Mouse (Mus musculus) cerebellum, adult 9-10 months (tissue): Measurements from ENCODE around the gene Acd.

Source experiments
- DNase-seq: peaks from one replicate; pipeline ENCODE4 v3.0.0; 2022

Gene Acd

DNA sequence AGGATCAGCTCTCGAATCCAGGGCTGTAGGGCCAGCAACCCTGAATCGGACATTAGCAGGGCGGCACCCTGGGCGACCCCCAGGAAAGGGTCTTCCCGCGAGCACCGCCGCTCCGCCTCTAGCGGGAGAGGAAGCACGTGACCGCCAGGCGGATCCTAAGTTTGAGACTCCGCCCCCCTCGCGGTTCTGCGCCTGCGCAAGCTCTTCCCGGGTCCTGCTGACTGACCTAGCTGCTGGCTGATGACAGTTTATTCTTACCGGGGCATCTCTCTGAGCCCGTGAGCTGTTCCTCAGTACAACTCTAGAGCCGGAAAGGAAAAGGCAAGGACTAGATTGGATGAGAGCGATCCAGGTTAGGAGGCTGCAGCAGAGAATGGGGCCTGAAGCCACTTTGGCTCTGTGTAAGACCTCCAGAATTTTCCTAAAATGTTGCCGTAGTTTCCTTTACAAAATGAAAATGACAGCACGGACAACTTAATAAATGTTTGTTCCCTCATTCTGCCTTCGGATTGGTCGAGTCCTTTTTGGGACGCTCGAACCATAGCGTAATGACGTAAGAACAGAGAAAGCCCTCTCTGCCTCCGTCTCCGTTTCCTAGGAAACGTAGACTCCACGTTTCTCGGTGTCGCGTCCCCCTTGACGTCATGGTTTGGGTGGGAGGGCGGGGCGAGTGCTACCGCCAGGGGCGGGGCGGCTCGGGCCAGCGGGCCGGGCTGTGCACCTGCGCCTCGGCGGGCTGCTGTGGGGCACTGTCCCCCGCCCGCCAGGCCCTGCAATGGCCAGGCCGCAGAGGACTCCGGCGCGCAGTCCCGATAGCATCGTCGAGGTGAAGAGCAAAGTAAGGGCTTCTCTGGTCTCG lies at the start of gene Acd, which contains the start of gene Pard6a:
Gene Acd, minus strand, starts transcription at position 137 of the 859 bp plus-strand sequence.
Gene Pard6a, plus strand, starts transcription at position 183 of the 859 bp plus-strand sequence.
- DNase-seq = peak; percentile 96

DNA sequence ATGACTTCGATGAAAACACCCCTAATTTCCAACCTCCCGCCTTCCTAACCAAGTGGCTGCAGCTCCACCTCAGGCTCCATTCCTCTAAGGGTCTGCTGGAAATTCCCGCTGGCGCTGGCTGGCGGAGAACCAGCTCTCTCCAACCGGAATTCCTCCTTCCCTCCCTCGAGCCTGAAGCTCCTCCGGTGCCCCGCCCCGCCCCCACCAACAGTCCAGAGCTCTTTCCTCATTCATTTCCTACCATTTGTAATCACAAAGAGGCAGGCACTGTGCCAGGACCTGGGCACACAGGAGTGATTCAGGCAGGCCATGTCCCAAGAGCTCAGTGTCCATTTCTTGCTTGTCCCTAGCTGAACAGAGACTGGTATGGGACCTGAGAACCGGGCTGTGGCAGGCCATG lies 49.7 kb upstream of the Acd start:
- DNase-seq = peak; percentile 61

DNA sequence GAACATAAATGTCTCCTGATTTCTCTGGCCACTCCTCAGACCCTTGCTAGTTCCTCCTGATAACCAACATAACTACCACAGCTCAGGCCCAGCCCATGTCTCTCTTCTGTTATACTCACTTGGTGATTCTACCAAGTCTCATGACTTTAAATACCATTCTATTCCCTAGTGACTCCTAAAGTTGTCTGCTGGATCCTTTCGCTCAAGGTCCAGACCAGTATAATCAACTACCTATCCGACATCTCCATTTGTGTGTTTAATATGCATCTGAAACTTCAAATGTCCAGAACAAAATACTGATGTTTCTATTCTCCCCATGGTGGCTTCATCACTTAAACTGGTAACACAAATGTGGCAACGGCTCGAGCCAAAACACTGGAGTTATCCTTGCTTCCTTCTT lies 42.4 kb upstream of the Acd start:
- no peak for DNase-seq

DNA sequence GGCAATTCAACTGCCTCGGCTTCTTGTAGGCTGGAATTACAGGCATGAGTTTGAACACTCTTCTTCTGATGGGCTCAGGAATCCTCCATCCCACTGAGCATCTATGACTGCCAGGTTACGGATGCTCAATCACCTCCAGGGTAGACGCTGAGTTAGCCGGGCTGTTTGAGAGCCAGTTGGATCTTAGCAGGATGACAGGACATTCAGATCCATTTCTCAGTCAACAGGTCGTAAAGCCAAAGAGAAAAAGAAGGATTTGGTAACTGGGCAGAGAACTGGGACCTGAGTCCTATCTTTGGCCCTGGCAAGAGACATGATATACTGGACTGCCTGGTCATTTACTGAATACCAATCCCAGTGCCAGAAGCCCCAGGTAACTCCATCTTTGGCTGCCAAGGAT lies 38.3 kb upstream of the Acd start:
- no peak for DNase-seq

DNA sequence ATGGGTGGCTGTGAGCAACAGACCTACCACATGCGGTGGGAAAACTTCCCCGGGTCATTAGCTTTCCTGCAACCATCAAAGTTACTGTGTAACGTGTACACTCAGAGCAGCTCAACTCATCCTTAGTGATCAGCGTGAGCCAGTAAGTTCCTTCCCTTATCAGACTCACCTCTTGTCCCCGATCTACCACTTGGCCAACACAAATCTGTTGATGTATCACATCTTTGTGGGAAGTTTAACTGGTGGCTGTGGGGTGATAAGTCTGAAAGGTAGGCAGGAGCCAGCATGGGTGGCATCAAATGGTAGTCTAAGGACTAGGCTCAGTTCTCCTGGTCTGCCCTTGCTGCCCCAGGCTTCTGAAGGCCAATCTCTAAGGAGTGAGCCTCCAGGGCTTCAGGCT lies 31.3 kb upstream of the Acd start:
- DNase-seq = no peak

DNA sequence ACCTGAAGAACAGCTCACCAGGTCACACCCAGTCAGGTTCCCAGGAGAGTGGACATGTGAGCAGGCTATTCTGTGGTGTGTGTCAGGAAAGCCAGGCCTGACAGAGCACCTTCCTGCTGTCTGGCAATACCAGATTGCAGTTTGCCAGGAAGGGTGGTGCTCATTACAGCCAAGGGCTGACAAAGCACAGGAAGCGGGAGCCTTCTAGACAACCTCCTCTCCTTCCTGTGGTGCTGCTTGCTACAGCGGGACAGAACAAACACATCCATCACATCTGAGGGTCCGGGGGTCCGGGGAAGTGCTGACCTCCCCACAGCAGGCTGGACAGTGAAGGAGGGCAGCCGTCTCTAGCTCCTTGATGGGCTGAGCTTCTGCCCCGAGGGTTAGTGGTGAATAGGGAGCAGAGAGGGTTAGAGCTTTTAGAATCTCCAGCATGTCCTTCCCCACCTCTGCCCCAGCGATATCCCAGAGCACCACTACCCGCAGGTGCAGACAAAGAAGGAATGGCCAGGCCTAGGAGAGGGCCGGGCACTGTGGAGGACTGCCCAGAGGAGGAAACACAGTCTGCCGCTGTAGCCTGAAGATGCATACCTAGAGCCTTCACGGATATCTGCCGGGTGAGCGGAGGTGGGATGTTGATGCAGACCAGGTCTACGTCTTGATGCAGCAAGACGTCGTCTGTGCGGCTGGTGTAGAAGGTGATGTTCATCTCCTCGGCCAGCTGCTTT lies 26.7 kb upstream of the Acd start:
- no peak for DNase-seq

DNA sequence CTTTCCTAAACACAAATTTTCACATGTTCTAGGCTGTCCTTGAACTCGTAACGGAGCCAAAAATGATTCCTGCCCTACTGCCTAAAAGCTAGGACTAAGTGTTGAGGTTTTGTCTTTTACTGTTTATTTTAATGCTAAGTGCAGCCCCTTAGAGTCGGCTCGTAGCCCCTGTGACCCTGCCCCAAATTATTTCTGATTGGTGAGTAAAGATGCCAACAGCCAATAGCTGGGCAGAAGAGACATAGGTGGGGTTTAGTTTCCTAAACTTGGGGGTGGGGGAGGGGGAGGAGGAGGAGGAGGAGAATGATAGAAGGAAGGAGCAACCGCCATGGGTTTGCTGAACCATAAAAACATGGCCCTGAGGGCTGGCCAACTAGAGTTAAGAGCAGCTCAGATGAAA lies 24.8 kb upstream of the Acd start:
- DNase-seq = no peak

DNA sequence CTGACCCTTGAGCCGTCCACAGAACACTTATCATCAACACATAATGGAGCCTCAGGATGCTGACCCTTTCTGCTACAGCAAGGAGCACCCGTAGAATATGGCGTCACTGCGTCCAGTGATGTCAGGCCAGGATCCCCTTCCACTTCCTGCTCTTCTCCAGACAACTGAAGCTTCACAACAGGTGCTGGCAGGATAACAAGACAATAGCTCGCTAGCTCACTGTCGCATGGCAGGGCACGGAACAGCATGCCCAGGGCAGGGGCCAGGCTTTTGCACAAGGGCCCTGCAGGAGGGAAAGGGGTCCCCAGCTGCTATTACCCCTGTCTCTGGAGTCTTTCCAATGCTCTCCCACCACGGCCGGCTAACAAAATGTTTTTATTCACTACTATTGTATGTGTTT lies 22.0 kb upstream of the Acd start:
- DNase-seq = no peak

DNA sequence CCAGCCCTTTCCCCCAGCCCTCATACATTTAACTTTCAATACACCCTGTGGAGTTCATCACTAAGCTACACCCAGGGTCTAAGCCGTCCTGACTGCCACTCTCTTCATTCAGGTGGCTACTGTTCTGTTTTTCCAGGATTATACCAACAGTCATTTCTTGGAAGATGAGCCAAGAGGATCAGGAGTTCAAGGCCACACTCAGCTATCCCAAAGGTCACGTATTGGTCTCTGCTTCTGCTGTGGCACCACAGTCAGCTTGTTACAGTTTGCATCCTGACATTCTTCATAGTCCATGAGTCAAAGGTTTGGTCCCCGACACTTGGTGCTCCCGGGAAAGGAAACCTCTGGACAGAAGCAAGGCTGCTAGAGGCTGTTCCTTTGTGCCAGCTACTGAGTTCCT lies 18.7 kb upstream of the Acd start:
- no peak for DNase-seq

DNA sequence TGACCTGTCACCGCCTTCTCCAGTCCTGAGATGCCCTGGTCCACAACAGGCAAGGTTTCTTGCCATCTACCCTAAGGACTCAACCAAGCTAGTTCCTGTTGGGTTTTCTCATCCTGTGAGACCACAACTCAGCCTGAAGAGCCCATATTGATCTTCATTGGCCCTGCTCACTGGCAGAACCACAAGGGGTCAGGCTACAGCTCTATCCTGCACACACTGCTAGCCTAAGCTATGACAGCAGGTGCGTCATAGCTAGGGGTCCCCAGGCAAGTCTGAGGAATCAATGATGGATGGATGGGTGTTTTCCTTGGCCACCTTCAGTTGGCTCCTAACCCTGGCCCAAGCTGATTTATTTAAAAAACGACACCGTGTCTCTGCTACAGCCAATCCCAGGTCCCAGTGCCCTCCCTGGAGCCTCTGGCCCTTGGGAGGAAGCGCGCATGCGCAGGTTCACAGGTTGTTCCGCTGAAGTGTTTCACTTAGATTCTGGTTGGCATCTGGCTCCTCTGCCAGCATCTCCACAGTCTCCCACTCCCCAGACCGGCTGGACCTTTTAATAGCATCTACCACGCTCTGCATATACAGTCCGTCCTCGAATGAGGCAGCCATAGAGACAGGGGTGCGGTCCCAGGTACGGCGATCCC lies 15.5 kb upstream of the Acd start:
- DNase-seq = no peak

DNA sequence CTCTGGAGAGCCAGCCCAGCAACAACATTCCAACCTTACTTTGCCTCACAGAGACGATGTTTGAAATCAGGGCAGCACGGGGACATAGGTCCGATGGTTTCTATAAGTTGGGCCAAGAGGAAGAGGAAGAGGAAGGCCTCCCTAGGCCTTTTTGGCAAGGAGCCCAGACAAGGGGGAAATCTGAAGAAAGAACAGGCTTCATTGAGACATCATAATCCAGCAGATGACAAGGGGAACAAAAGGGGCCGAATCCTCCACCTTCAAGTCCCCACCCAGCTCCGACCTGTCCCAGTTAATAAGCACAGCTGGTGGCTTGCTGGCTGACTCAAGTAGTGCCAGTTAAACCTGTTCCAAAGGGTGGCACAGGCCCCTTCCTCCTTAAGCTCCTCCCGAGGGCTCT lies 14.1 kb upstream of the Acd start:
- DNase-seq = no peak

DNA sequence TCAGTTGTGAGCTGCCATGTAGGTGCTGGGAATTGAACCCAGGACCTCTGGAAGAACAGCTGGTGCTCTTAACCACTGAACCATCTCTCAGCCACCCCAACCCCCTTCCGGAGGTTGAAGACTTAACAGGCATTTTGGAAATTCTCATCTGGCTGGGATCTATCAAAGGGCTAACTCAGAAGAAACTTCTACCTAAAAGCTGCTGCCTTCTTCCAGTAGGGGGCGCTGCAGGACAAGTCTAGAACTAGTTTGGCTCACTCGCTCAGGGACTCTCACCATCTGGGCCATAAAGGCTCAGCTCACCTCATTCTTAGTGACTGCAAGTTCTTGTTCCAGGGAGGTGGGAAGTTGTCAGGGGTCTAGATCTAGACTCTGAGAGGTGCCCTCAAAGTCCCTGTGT lies 13.2 kb upstream of the Acd start:
- peak; percentile 91 for DNase-seq

DNA sequence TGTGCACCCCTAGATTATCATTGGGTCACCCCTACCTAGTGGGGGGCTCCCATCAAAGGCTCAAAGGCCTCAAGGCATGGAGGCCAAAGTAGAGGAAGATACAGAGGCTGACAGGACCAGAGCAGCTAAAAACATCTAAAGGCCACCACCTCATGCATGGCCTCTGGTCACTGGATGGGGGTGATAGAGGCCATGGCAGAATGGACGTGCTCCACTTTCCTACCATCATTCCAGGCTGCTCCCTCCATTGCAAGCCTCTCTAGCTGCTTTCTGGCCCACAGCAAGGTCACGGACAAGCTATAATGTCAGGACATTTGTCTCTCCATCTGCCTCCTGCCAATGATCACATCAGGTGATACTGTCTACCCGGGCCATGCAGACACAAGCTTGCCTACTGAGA lies 11.4 kb upstream of the Acd start:
- DNase-seq = no peak

DNA sequence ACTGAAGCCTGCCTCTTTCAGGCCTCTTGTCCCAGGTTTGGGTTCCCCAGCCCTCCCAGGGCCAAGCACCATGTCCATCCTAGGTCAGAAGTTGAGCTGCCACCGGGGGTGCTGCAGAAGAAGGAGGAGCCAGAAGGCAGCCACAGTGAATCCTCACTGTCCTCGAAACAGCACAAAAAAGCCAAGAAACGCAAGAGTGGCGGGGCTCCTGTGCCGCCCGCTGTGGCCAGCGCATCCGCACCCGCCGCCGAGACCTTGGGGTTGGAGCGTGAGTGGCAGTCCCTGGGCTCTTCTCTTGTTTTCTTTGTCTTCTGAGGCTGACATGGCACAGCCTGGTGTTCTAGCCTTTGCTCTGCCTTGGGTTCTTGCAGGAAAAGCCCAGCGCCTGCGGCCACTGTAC lies 8.4 kb upstream of the Acd start:
- peak; percentile 47 for DNase-seq

DNA sequence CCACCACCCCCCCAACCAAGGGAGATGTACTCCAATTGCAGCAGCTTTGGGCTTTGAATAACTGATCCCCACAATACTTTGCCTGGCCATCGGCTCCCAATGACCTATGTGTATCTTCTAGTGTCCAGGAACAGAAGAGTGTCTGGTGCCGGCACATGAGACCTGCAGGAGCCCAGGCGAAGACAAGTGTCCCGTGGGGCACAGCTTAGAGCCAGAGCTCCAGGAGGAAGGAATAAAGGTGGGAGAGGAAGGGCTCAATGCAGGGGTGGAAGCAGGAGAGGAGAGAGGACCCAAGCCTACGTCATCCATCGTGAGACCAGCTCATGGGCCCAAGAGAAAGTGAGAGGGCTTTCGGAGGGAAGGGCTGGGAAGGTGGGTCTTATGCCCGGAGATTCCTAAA lies 7.8 kb upstream of the Acd start:
- DNase-seq = peak; percentile 60

DNA sequence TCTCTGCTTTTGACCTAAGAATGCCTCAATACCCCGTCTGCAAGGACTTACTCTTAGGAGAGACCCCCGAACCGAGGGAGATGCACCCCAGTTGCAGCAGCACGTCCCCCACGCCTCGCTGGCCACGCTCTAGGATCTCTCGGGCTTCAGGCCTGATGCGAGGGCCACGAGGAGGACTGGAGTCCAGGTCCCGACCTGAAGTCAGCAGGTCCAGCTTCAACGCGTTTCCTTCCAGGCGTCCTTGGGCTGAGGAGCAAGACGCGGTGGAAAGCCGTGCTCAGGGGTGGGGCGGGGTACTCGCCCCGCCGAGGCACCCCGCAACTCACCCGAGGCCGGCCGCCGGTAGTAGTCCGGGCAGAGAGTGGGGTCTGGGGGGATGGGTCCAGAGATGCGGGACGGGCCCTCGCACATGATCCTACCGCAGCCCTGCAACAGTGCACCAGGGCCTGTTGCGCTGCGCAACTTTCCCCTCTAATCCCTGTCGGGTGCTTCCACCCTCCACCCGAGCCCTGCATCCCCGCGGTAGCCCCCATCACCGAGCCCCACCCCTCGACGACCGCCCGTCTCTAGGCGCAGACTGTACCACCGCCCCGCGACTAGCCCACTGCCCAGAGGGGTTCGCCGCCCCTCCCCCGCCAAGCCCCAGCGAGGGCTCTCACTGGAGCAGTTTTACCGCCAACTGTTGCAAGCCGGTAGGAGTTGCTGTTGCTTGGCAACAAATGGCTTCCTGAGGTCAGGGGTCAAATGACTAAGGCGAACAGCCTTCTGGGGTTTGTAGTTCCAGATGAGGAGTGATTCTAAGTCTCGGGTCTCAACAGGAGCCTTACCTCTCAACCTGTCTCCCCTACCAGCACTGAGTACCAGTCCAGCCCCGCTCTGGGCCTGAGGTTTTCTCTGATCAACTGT lies 6.8 kb upstream of the Acd start, which contains the start of the genes 4933405L10Rik and Enkd1:
Gene 4933405L10Rik, plus strand, starts transcription at position 158 of the 906 bp plus-strand sequence.
Gene Enkd1, minus strand, starts transcription at position 713 of the 906 bp plus-strand sequence.
- DNase-seq = peak; percentile 93

DNA sequence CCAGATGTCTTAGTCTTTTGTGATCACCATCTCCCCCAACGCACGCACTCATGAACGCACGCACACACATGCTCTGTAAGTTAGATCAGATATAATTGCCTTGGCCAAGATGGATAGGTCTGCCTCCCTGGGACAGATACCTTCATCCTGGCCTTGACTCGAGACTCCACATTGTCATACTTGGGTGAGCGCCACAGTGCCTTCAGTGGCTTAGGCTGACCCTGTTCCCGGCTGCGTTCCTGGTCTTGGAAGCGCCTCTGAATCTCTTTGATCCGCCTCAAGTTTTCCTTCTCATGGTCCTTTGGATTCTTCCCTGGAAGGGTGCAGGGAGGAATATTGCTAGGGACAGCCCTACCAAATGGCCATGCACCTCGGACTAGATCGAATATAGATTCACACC lies 5.5 kb upstream of the Acd start:
- DNase-seq = peak; percentile 63

DNA sequence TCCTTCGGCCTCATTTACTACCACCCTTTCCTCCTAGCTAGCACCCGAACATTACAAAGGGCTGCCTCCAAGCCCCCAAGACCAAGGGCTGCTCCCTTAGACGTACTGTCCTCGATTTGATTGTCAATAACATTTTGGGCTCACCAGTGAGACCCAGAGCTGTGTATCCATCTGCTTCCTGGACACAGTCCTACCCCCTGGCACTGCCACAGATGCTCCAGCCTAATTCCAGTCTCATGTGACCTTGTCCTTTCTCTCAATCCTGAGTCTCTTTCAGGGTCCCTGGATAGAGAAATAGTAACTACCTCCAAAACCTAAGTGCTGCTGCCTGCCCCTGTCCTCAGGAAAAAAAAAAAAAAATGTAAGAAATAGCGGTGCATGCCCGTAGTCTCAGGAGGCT lies 4.1 kb upstream of the Acd start:
- DNase-seq = peak; percentile 94

DNA sequence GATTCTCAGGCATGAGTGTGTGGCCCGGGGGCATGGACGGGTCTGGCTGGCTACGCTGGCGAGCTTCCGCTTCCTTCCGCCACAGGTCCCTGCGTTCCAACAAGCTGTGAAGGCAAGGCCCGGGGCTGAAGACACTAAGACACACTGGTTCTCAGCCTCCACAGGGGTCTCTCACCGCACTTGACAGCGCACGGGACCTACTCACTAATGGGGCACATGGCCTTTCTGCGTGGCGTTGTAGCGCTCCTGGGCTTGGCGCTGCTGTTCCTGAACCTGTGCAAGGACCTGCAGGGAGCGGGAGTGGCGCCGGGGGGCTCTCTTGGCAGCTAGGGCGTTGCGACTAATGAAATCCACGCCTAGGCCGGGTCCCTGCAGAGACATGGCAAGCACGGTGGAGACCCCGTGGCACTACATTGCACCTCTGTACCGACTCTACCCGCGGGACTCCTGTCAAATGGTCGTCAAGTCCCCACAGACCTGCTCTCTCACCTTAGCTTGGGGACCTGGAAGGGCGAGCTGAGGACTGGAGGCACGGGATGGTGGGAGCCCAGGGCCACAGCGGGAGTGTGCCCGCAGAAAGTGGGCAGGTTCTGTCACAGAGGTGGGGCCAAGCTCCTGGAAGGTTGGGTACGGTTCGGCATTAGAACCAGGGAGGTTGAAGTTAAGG lies 3.4 kb upstream of the Acd start:
- DNase-seq = peak; percentile 73

DNA sequence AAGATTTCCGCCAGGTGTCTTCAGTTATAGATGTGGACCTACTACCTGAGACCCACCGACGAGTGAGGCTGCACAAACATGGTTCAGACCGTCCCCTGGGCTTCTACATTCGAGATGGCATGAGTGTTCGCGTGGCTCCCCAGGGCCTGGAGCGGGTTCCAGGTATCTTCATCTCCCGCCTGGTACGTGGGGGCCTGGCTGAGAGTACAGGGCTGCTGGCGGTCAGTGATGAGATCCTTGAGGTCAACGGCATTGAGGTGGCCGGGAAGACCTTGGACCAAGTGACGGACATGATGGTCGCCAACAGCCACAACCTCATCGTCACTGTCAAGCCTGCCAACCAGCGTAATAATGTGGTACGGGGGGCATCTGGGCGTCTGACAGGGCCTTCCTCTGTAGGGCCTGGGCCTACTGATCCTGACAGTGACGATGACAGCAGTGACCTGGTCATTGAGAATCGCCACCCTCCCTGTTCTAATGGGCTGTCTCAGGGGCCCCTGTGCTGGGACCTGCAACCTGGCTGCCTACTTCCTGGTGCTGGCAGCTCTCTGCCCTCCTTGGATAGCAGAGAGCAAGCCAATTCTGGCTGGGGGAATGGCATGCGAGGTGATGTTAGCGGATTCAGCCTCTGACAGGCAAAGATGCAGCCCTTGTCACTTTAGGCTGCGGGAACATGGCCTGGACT lies 2.0 kb upstream of the Acd start:
- peak; percentile 72 for DNase-seq

DNA sequence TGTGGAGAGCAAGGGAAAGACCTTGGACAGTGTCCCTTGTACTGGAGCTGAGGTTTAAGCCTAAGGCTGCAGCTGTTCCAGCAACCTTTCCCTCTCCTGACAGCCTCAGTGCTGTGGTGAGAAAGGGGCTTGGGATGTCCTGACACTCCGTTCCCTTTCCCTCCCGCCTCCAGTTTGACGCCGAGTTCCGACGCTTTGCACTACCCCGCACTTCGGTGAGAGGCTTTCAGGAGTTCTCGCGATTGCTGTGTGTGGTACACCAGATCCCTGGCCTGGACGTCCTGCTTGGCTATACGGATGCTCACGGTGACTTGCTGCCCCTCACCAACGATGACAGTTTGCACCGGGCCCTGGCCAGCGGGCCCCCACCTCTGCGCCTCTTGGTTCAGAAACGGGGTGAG lies 1.1 kb upstream of the Acd start:
- peak; percentile 72 for DNase-seq
